Mouse (Mus musculus): ENCODE data around the gene Htr2c.

GRCm38 (mm10) chrX:147238806-147239542 is 276.7 kb downstream of the Htr2c start:
- TF ChIP-seq POLR2A (IDR thresholded peaks at IDR 0.05; ENCODE audit: extremely low read depth, insufficient read depth, low read length) (no peak), CTCF (IDR thresholded peaks at IDR 0.05; ENCODE audit: extremely low read depth, insufficient read depth, low read length) (no peak)
